Mouse (Mus musculus) intestine, embryonic 15.5 days (tissue): Measurements from ENCODE around the gene Tecpr1. TPM values are rescaled to one million over a fixed set of nuclear protein-coding genes. Genes with fewer than 3 reads are reported as not detected.

Source experiments
- ATAC-seq: fragments of 200-750 bp; cut with Nextera tagmentation; 2 replicates; pipeline ENCODE4 v1.8.0; 2017; ENCODE audit warnings: moderate TSS enrichment, moderate library complexity
- H3K27ac ChIP-seq: fragments of 300-500 bp; sonication (generic); 2 replicates; pipeline ENCODE4 v1.5.1; 2015; ENCODE audit warnings: mild to moderate bottlenecking, inconsistent platforms
- H3K27me3 ChIP-seq: fragments of 300-500 bp; sonication (generic); replicated peaks from 2 replicates; pipeline ENCODE4 v1.6.1; 2015; ENCODE audit warnings: inconsistent platforms
- H3K36me3 ChIP-seq: fragments of 300-500 bp; sonication (generic); 2 replicates; pipeline ENCODE4 v1.6.1; 2015; ENCODE audit warnings: inconsistent platforms
- H3K4me1 ChIP-seq: fragments of 300-500 bp; sonication (generic); replicated peaks from 2 replicates; pipeline ENCODE4 v1.6.1; 2015; ENCODE audit warnings: inconsistent platforms
- H3K4me2 ChIP-seq: fragments of 300-500 bp; sonication (generic); replicated peaks from 2 replicates; pipeline ENCODE4 v1.6.1; 2015; ENCODE audit warnings: mild to moderate bottlenecking, inconsistent platforms
- H3K4me3 ChIP-seq: fragments of 300-500 bp; sonication (generic); replicated peaks from 2 replicates; pipeline ENCODE4 v1.5.1; 2015; ENCODE audit warnings: inconsistent platforms
- H3K9ac ChIP-seq: fragments of 300-500 bp; sonication (generic); 2 replicates; pipeline ENCODE4 v1.6.1; 2015; ENCODE audit warnings: inconsistent platforms
- H3K9me3 ChIP-seq: fragments of 300-500 bp; sonication (generic); 2 replicates; pipeline ENCODE4 v1.6.1; 2016; ENCODE audit warnings: inconsistent platforms
- WGBS: fragments of 180-500 bp; shearing (Covaris S2); methylation state at CpG from one replicate; pipeline ENCODE4 v1.1.7; 2015; 5-methylcytosine and 5-hydroxymethylcytosine counted together
- polyA plus RNA-seq: library from polyadenylated mRNA; unstranded; fragments of >200 nt; fragmentation: Nextera tagmentation; extraction: Ambion mirVana; gene quantifications from 2 replicates; pipeline ENCODE4 v1.2.1, GENCODE M21; 2015

The Tecpr1 gene
- polyA plus RNA-seq, 1 experiment from 2014 or later: 17.3 TPM

- 93% methylated on average over 10 of the region's 10 CpGs for WGBS
- ATAC-seq: no peak
- Histone ChIP-seq H3K27ac (no peak overlapping the region), H3K9ac (no peak overlapping the region), H3K4me1 (no peaks in the 10 kb centered on the region), H3K27me3 (no peaks in the 10 kb centered on the region), H3K9me3 (no peaks in the 10 kb centered on the region), H3K4me2 (no peak overlapping the region), H3K4me3 (no peak overlapping the region), H3K36me3 (peaks cover 8% of the 10 kb centered on the region; the same call in 1 of the 2 replicates)
These were observed 19.9 kb downstream of the Tecpr1 start for GRCm38 (mm10) chr5:144203398-144203959.

- WGBS: 95% methylated on average over 6 of the region's 6 CpGs
- Histone ChIP-seq H3K27me3 (no peaks in the 10 kb centered on the region), H3K27ac (no peak overlapping the region), H3K4me2 (no peak overlapping the region), H3K4me1 (no peaks in the 10 kb centered on the region), H3K4me3 (no peak overlapping the region), H3K9me3 (no peaks in the 10 kb centered on the region), H3K36me3 (peaks cover 8% of the 10 kb centered on the region; the same call in 1 of the 2 replicates), H3K9ac (no peak overlapping the region)
- no peak for ATAC-seq
These were observed 21.0 kb downstream of the Tecpr1 start for GRCm38 (mm10) chr5:144202430-144202829.

- H3K9me3 ChIP-seq: no peaks in the 10 kb centered on the region
- no peaks in the 10 kb centered on the region for H3K27me3 ChIP-seq
- no peak for ATAC-seq
- peaks cover 8% of the 10 kb centered on the region; the same call in 1 of the 2 replicates for H3K36me3 ChIP-seq
- H3K4me2 ChIP-seq: no peak overlapping the region
- H3K4me1 ChIP-seq: no peaks in the 10 kb centered on the region
- no peak overlapping the region for H3K4me3 ChIP-seq
- no peak overlapping the region for H3K9ac ChIP-seq
- 86% methylated on average over 11 of the region's 11 CpGs for WGBS
- H3K27ac ChIP-seq: no peak overlapping the region
These were observed 22.8 kb downstream of the Tecpr1 start for GRCm38 (mm10) chr5:144200616-144201015.

- Histone ChIP-seq H3K4me3 (no peak overlapping the region), H3K27me3 (no peaks in the 10 kb centered on the region), H3K36me3 (no peaks in the 10 kb centered on the region), H3K9ac (no peak overlapping the region), H3K9me3 (no peaks in the 10 kb centered on the region), H3K4me2 (no peak overlapping the region), H3K4me1 (peaks cover 3% of the 10 kb centered on the region; the same call in 1 of the 2 replicates), H3K27ac (no peak overlapping the region)
- WGBS: 82% methylated on average over 8 of the region's 8 CpGs
- ATAC-seq: no peak
These were observed 27.8 kb downstream of the Tecpr1 start for GRCm38 (mm10) chr5:144195567-144195966.

DNA sequence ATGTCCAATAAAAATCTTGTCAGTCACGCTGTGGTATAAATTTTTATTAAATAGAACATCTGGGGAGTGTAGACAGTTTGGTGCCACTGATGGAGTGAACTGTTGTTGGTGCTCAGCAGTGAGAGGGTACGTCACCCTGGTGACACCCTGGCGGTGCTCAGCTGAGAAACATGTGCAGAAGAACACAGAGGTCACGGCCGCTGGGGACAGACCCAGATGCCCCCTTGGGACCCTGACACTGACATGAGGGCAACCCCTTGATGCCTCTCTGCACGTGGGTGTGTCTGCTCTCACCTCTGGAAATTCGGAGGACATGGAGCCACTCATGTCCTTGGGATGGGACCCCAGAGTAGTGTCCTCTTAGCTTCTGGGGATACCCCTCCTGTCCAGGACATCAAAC, 29.0 kb downstream of the Tecpr1 start:
- WGBS: 81% methylated on average over 7 of the region's 7 CpGs
- Histone ChIP-seq H3K9me3 (no peaks in the 10 kb centered on the region), H3K4me3 (no peak overlapping the region), H3K36me3 (no peaks in the 10 kb centered on the region), H3K27ac (no peak overlapping the region), H3K4me2 (no peak overlapping the region), H3K9ac (no peak overlapping the region), H3K27me3 (no peaks in the 10 kb centered on the region), H3K4me1 (peaks cover 12% of the 10 kb centered on the region)
- no peak for ATAC-seq

- H3K4me2 ChIP-seq: no peak overlapping the region
- peaks cover 12% of the 10 kb centered on the region for H3K4me1 ChIP-seq
- no peak for ATAC-seq
- no peaks in the 10 kb centered on the region for H3K27me3 ChIP-seq
- no peak overlapping the region for H3K4me3 ChIP-seq
- 73% methylated on average over 6 of the region's 6 CpGs for WGBS
- H3K9ac ChIP-seq: no peak overlapping the region
- no peaks in the 10 kb centered on the region for H3K9me3 ChIP-seq
- no peaks in the 10 kb centered on the region for H3K36me3 ChIP-seq
- H3K27ac ChIP-seq: no peak overlapping the region
These were observed 30.7 kb downstream of the Tecpr1 start for GRCm38 (mm10) chr5:144192673-144193072.

GRCm38 (mm10) chr5:144191026-144191425, 32.4 kb downstream of the Tecpr1 start:
- WGBS: 36% methylated on average over 23 of the region's 23 CpGs
- no peaks in the 10 kb centered on the region for H3K36me3 ChIP-seq
- peak overlapping the region; percentile 29; the same call in 1 of the 2 replicates for H3K4me3 ChIP-seq
- peaks cover 12% of the 10 kb centered on the region for H3K4me1 ChIP-seq
- no peak overlapping the region for H3K9ac ChIP-seq
- no peak overlapping the region for H3K27ac ChIP-seq
- ATAC-seq: no peak
- no peaks in the 10 kb centered on the region for H3K27me3 ChIP-seq
- no peak overlapping the region for H3K4me2 ChIP-seq
- H3K9me3 ChIP-seq: no peaks in the 10 kb centered on the region

GRCm38 (mm10) chr5:144189950-144190583, 33.3 kb downstream of the Tecpr1 start, which contains the start of gene Bhlha15:
Bhlha15 (plus strand) TSS chr5:144190286.
- WGBS: 2% methylated on average over 25 of the region's 26 CpGs
- Histone ChIP-seq H3K4me3 (peak within 1 kb of the TSS; percentile 29), H3K27me3 (no peaks in the 10 kb centered on the region), H3K9ac (peak within 1 kb of the TSS; percentile 39; the same call in 1 of the 2 replicates), H3K4me1 (peaks cover 12% of the 10 kb centered on the region), H3K9me3 (no peaks in the 10 kb centered on the region), H3K27ac (no peak within 1 kb of the TSS), H3K36me3 (peaks cover 4% of the 10 kb centered on the region), H3K4me2 (peak within 1 kb of the TSS; percentile 70)
- ATAC-seq: peak; percentile 87

DNA sequence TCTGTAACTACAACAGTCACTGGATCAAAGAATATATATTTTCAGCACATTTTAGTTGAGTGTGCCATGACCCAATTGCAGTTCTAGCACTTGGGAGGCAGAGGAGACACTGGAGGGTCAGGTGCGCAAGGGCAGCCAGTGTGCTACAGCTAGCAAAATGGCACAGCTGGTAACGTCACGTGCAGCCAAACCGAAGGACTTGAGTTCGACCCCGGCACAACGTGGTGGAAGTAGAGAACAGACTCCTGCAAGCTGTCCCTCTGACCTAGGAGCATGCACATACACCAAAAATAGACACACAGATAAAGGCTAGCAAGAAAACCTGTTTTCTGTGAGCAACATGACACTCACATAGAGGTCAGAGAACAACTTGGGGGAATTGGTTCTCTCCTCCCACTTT, 34.1 kb downstream of the Tecpr1 start:
- H3K4me2 ChIP-seq: peak overlapping the region; percentile 70; the same call in 1 of the 2 replicates
- ATAC-seq: peak; percentile 27; the same call in 1 of the 2 replicates
- H3K4me1 ChIP-seq: peaks cover 12% of the 10 kb centered on the region
- H3K9ac ChIP-seq: no peak overlapping the region
- no peak overlapping the region for H3K27ac ChIP-seq
- WGBS: 68% methylated on average over 7 of the region's 7 CpGs
- no peak overlapping the region for H3K4me3 ChIP-seq
- H3K36me3 ChIP-seq: peaks cover 10% of the 10 kb centered on the region
- H3K9me3 ChIP-seq: no peaks in the 10 kb centered on the region
- no peaks in the 10 kb centered on the region for H3K27me3 ChIP-seq

DNA sequence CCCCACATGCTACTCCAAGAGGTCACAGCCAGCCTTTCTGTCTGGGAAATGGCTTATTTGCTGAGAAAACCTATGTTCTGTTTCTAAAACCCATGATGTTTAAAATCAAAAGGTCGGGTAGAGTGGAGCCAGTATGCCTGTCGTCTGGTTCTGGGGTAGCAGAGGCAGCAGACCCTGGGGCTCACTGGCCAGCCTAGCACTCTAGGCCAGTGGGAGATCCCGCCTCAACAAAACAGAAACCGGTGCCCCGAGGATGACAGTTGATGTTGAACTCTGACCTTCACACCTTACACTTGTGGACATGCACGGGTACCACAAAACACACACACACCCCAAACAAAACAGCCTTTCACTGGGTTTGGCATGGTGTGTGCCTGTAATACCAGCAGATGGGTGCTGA, 35.0 kb downstream of the Tecpr1 start:
- 81% methylated on average over 6 of the region's 6 CpGs for WGBS

GRCm38 (mm10) chr5:144184350-144185045, 38.9 kb downstream of the Tecpr1 start:
- peaks cover 13% of the 10 kb centered on the region for H3K36me3 ChIP-seq
- H3K27me3 ChIP-seq: no peaks in the 10 kb centered on the region
- no peak overlapping the region for H3K4me2 ChIP-seq
- H3K27ac ChIP-seq: peak overlapping the region; percentile 23; the same call in 1 of the 2 replicates
- no peak overlapping the region for H3K4me3 ChIP-seq
- 86% methylated on average over 21 of the region's 21 CpGs for WGBS
- H3K4me1 ChIP-seq: peaks cover 7% of the 10 kb centered on the region
- no peaks in the 10 kb centered on the region for H3K9me3 ChIP-seq
- no peak overlapping the region for H3K9ac ChIP-seq
- ATAC-seq: peak; percentile 61

More for the DNA sequence above, 35.0 kb downstream of the Tecpr1 start:
- no peak overlapping the region for H3K9ac ChIP-seq
- H3K4me2 ChIP-seq: no peak overlapping the region
- H3K27me3 ChIP-seq: no peaks in the 10 kb centered on the region
- H3K9me3 ChIP-seq: no peaks in the 10 kb centered on the region
- H3K27ac ChIP-seq: no peak overlapping the region
- H3K4me3 ChIP-seq: no peak overlapping the region
- peaks cover 17% of the 10 kb centered on the region for H3K4me1 ChIP-seq
- no peak for ATAC-seq
- peaks cover 13% of the 10 kb centered on the region for H3K36me3 ChIP-seq

GRCm38 (mm10) chr5:144183647-144184335, 39.6 kb downstream of the Tecpr1 start:
- Histone ChIP-seq H3K27ac (no peak overlapping the region), H3K27me3 (no peaks in the 10 kb centered on the region), H3K4me2 (no peak overlapping the region), H3K4me3 (no peak overlapping the region), H3K36me3 (peaks cover 13% of the 10 kb centered on the region), H3K9ac (no peak overlapping the region), H3K4me1 (peaks cover 7% of the 10 kb centered on the region), H3K9me3 (no peaks in the 10 kb centered on the region)
- peak; percentile 56 for ATAC-seq
- WGBS: 73% methylated on average over 7 of the region's 7 CpGs
